Mouse (Mus musculus) liver, postnatal 0 days (tissue): ENCODE measurements around the gene Dpf2. TPM values are rescaled to one million over a fixed set of nuclear protein-coding genes. Genes with fewer than 3 reads are reported as not detected.

Experiments used
- ATAC-seq: fragments of 200-750 bp; cut with Nextera tagmentation; 2 replicates; pipeline ENCODE4 v1.8.0; 2017; ENCODE audit warnings: mild to moderate bottlenecking, moderate library complexity
- DNase-seq: peaks from one replicate; pipeline ENCODE4 v3.0.0-alpha.2; 2016
- H3K27ac ChIP-seq: fragments of 300-500 bp; sonication (generic); 2 replicates; pipeline ENCODE4 v1.5.1; 2014; ENCODE audit warnings: antibody characterized with exemption, moderate library complexity, mild to moderate bottlenecking, low read depth
- H3K27me3 ChIP-seq: fragments of 300-500 bp; sonication (generic); 2 replicates; pipeline ENCODE4 v1.6.1; 2014; ENCODE audit warnings: low read length, control low read depth, mixed read lengths; ENCODE audit not compliant: insufficient read depth
- H3K36me3 ChIP-seq: fragments of 300-500 bp; sonication (generic); replicated peaks from 2 replicates; pipeline ENCODE4 v1.6.1; 2014; ENCODE audit warnings: mild to moderate bottlenecking, control low read depth, low read length, moderate library complexity, mixed read lengths; ENCODE audit not compliant: insufficient read depth
- H3K4me1 ChIP-seq: fragments of 300-500 bp; sonication (generic); 2 replicates; pipeline ENCODE4 v1.6.1; 2014; ENCODE audit warnings: antibody characterized with exemption, mild to moderate bottlenecking, control low read depth; ENCODE audit not compliant: insufficient read depth
- H3K4me2 ChIP-seq: fragments of 300-500 bp; sonication (generic); 2 replicates; pipeline ENCODE4 v1.6.1; 2014; ENCODE audit warnings: low read depth, mild to moderate bottlenecking, low read length, moderate library complexity, mixed read lengths
- H3K4me3 ChIP-seq: fragments of 300-500 bp; sonication (generic); 2 replicates; pipeline ENCODE4 v1.5.1; 2014; ENCODE audit warnings: low read depth, low read length
- H3K9ac ChIP-seq: fragments of 300-500 bp; sonication (generic); replicated peaks from 2 replicates; pipeline ENCODE4 v1.6.1; 2014; ENCODE audit warnings: mild to moderate bottlenecking, moderate library complexity
- H3K9me3 ChIP-seq: fragments of 300-500 bp; sonication (generic); 2 replicates; pipeline ENCODE4 v1.6.1; 2016; ENCODE audit warnings: mild to moderate bottlenecking, control low read depth, low read length, mixed read lengths
- CTCF ChIP-seq: sonication (generic); IDR thresholded peaks from 2 replicates; pipeline ENCODE4 v1.5.1; 2016; ENCODE audit warnings: antibody characterized with exemption, low read depth
- EP300 ChIP-seq: IDR thresholded peaks from 2 replicates; pipeline ENCODE4 v1.6.1; 2016; ENCODE audit warnings: antibody characterized with exemption, low read depth, mild to moderate bottlenecking
- WGBS: fragments of 180-500 bp; shearing (Covaris S2); extraction: QIAGEN DNeasy Blood & Tissue Kit; methylation state at CpG from one replicate; pipeline ENCODE4 v1.1.7; 2014; ENCODE audit not compliant: insufficient replicate concordance; 5-methylcytosine and 5-hydroxymethylcytosine counted together
- polyA plus RNA-seq: library from polyadenylated mRNA; unstranded; fragments of >200 nt; fragmentation: Nextera tagmentation; extraction: Ambion mirVana; gene quantifications from 2 replicates; pipeline ENCODE4 v1.2.1, GENCODE M21; 2015

The Dpf2 gene
- polyA plus RNA-seq, 1 experiment from 2014 or later: 32.6 TPM

- H3K27me3 ChIP-seq: peaks cover 9% of the 10 kb centered on the region
- H3K4me3 ChIP-seq: peak overlapping the region; percentile 60
- 15% methylated on average over 25 of the region's 31 CpGs for WGBS
- peak overlapping the region; percentile 72 for H3K9ac ChIP-seq
- peak overlapping the region; percentile 91 for H3K4me2 ChIP-seq
- H3K27ac ChIP-seq: peak overlapping the region; percentile 55
- ATAC-seq (peak; percentile 33), DNase-seq (no peak)
- peaks cover 10% of the 10 kb centered on the region for H3K36me3 ChIP-seq
- H3K4me1 ChIP-seq: peaks cover 15% of the 10 kb centered on the region
- no peak for TF ChIP-seq CTCF
- TF ChIP-seq EP300: no peak
- no peaks in the 10 kb centered on the region for H3K9me3 ChIP-seq
These were observed 19.4 kb downstream of the Dpf2 start for GRCm38 (mm10) chr19:5893282-5894001.

- DNase-seq: no peak
- no peaks in the 10 kb centered on the region for H3K9me3 ChIP-seq
- peaks cover 9% of the 10 kb centered on the region for H3K27me3 ChIP-seq
- TF ChIP-seq CTCF: no peak
- TF ChIP-seq EP300: no peak
- no peak overlapping the region for H3K9ac ChIP-seq
- no peak overlapping the region for H3K4me3 ChIP-seq
- no peak overlapping the region; the same call in 1 of the 2 replicates for H3K4me2 ChIP-seq
- ATAC-seq: no peak
- 93% methylated on average over 13 of the region's 13 CpGs for WGBS
- peaks cover 6% of the 10 kb centered on the region for H3K36me3 ChIP-seq
- H3K4me1 ChIP-seq: peaks cover 15% of the 10 kb centered on the region
- H3K27ac ChIP-seq: no peak overlapping the region
These were observed 20.1 kb downstream of the Dpf2 start for GRCm38 (mm10) chr19:5892735-5893134.

GRCm38 (mm10) chr19:5892262-5892661 lies 20.5 kb downstream of the Dpf2 start:
- no peaks in the 10 kb centered on the region for H3K9me3 ChIP-seq
- peaks cover 17% of the 10 kb centered on the region for H3K4me1 ChIP-seq
- DNase-seq: no peak
- H3K27me3 ChIP-seq: peaks cover 9% of the 10 kb centered on the region
- 90% methylated on average over 7 of the region's 7 CpGs for WGBS
- ATAC-seq: no peak
- no peak overlapping the region for H3K27ac ChIP-seq
- no peak overlapping the region for H3K4me2 ChIP-seq
- H3K4me3 ChIP-seq: no peak overlapping the region
- no peak for TF ChIP-seq EP300
- no peak for TF ChIP-seq CTCF
- H3K36me3 ChIP-seq: peaks cover 6% of the 10 kb centered on the region
- H3K9ac ChIP-seq: no peak overlapping the region

- WGBS: 89% methylated on average over 12 of the region's 12 CpGs
- no peak overlapping the region for H3K27ac ChIP-seq
- no peak for ATAC-seq
- TF ChIP-seq CTCF (no peak), EP300 (no peak)
- H3K4me3 ChIP-seq: no peak overlapping the region
- H3K4me2 ChIP-seq: no peak overlapping the region
- DNase-seq: no peak
- H3K27me3 ChIP-seq: peaks cover 9% of the 10 kb centered on the region
- H3K9ac ChIP-seq: no peak overlapping the region
- H3K36me3 ChIP-seq: peaks cover 4% of the 10 kb centered on the region
- H3K9me3 ChIP-seq: no peaks in the 10 kb centered on the region
- H3K4me1 ChIP-seq: peaks cover 21% of the 10 kb centered on the region
These were observed 21.1 kb downstream of the Dpf2 start for GRCm38 (mm10) chr19:5891521-5892258.

- Histone ChIP-seq H3K4me2 (no peak overlapping the region), H3K4me3 (no peak overlapping the region), H3K36me3 (no peaks in the 10 kb centered on the region), H3K9me3 (no peaks in the 10 kb centered on the region), H3K27me3 (peaks cover 14% of the 10 kb centered on the region), H3K27ac (no peak overlapping the region), H3K9ac (no peak overlapping the region), H3K4me1 (peaks cover 22% of the 10 kb centered on the region)
- TF ChIP-seq EP300: no peak
- no peak for TF ChIP-seq CTCF
- no peak for DNase-seq
- 55% methylated on average over 4 of the region's 4 CpGs for WGBS
- ATAC-seq: peak; percentile 48
These were observed 23.6 kb downstream of the Dpf2 start for GRCm38 (mm10) chr19:5889211-5889610.

GRCm38 (mm10) chr19:5887234-5887815 lies 25.5 kb downstream of the Dpf2 start:
- no peak for DNase-seq
- TF ChIP-seq CTCF (no peak), EP300 (no peak)
- Histone ChIP-seq H3K4me2 (no peak overlapping the region), H3K36me3 (no peaks in the 10 kb centered on the region), H3K9me3 (no peaks in the 10 kb centered on the region), H3K27ac (no peak overlapping the region), H3K9ac (no peak overlapping the region), H3K4me3 (no peak overlapping the region), H3K27me3 (peaks cover 11% of the 10 kb centered on the region), H3K4me1 (peaks cover 16% of the 10 kb centered on the region)
- WGBS: 51% methylated on average over 3 of the region's 3 CpGs
- ATAC-seq: no peak
